Mouse (Mus musculus): ENCODE measurements around the gene Dnah10.
"Not testable (repeated sequence)": the region's sequence is repeated elsewhere in the genome, so short reads cannot be mapped to it uniquely, and the experiment has no call there.

Dnah10 gene

GRCm38 (mm10) chr5:124724997-124725396 lies at the start of gene Dnah10:
Gene Dnah10 (plus strand): TSS chr5:124725085.
- no peak for DNase-seq (ENCODE audit: low spot score)

GRCm38 (mm10) chr5:124713741-124714140 lies 11.1 kb upstream of the Dnah10 start:
- DNase-seq (ENCODE audit: low spot score): no peak

- DNase-seq (ENCODE audit: low spot score): peak; percentile 28
These were observed 9.8 kb upstream of the Dnah10 start for GRCm38 (mm10) chr5:124715135-124715534.

GRCm38 (mm10) chr5:124717969-124718368 lies 6.9 kb upstream of the Dnah10 start:
- no peak for DNase-seq (ENCODE audit: low spot score)

- no peak for DNase-seq (ENCODE audit: low spot score)
These were observed 6.5 kb upstream of the Dnah10 start for GRCm38 (mm10) chr5:124718396-124718795.

- DNase-seq (ENCODE audit: low spot score): no peak
These were observed 1.8 kb upstream of the Dnah10 start for GRCm38 (mm10) chr5:124723125-124723524.

- peak; percentile 21 for DNase-seq (ENCODE audit: low spot score)
These were observed 4.8 kb downstream of the Dnah10 start for GRCm38 (mm10) chr5:124729662-124730206.

- DNase-seq (ENCODE audit: low spot score): no peak
These were observed 9.1 kb downstream of the Dnah10 start for GRCm38 (mm10) chr5:124733961-124734360.

GRCm38 (mm10) chr5:124741898-124742599 lies 17.2 kb downstream of the Dnah10 start:
- no peak for DNase-seq (ENCODE audit: low spot score)

- no peak for DNase-seq (ENCODE audit: low spot score)
These were observed 19.0 kb downstream of the Dnah10 start for GRCm38 (mm10) chr5:124743841-124744240.

GRCm38 (mm10) chr5:124746220-124746619 lies 21.3 kb downstream of the Dnah10 start:
- DNase-seq (ENCODE audit: low spot score): no peak

- no peak for DNase-seq (ENCODE audit: low spot score)
These were observed 23.4 kb downstream of the Dnah10 start for GRCm38 (mm10) chr5:124748296-124748695.

GRCm38 (mm10) chr5:124751656-124752055 lies 26.8 kb downstream of the Dnah10 start:
- no peak for DNase-seq (ENCODE audit: low spot score)

- no peak for DNase-seq (ENCODE audit: low spot score)
These were observed 36.1 kb downstream of the Dnah10 start for GRCm38 (mm10) chr5:124761011-124761410.

- no peak for DNase-seq (ENCODE audit: low spot score)
These were observed 36.9 kb downstream of the Dnah10 start for GRCm38 (mm10) chr5:124761787-124762186.

GRCm38 (mm10) chr5:124774552-124774951 lies 49.7 kb downstream of the Dnah10 start:
- DNase-seq (ENCODE audit: low spot score): no peak

GRCm38 (mm10) chr5:124776289-124776688 lies 51.4 kb downstream of the Dnah10 start:
- not testable (repeated sequence) for DNase-seq (ENCODE audit: low spot score)

GRCm38 (mm10) chr5:124777178-124777709 lies 52.4 kb downstream of the Dnah10 start:
- DNase-seq (ENCODE audit: low spot score): no peak

GRCm38 (mm10) chr5:124779926-124780325 lies 55.0 kb downstream of the Dnah10 start:
- no peak for DNase-seq (ENCODE audit: low spot score)

- no peak for DNase-seq (ENCODE audit: low spot score)
These were observed 56.8 kb downstream of the Dnah10 start for GRCm38 (mm10) chr5:124781696-124782095.

- no peak for DNase-seq (ENCODE audit: low spot score)
These were observed 60.8 kb downstream of the Dnah10 start for GRCm38 (mm10) chr5:124785650-124786049.

GRCm38 (mm10) chr5:124792112-124792511 lies 67.2 kb downstream of the Dnah10 start:
- DNase-seq (ENCODE audit: low spot score): no peak

GRCm38 (mm10) chr5:124809708-124810366 lies 85.0 kb downstream of the Dnah10 start:
- no peak for DNase-seq (ENCODE audit: low spot score)
